Mouse (Mus musculus) E14TG2a.4 (cell line): ENCODE measurements around the gene Krtap8-1.

ENCODE experiments used
- CTCF ChIP-seq: conservative IDR thresholded peaks from 2 replicates; pipeline ENCODE4 v1.5.1; 2014; ENCODE audit warnings: low read length
- NANOG ChIP-seq: IDR thresholded peaks from 2 replicates; pipeline ENCODE4 v1.6.1; 2014; ENCODE audit warnings: borderline replicate concordance, low read length, mixed read lengths
- POU5F1 ChIP-seq: IDR thresholded peaks from 2 replicates; pipeline ENCODE4 v1.6.1; 2014; ENCODE audit warnings: low read length, borderline replicate concordance

- TF ChIP-seq CTCF (no peak), NANOG (no peak), POU5F1 (no peak)
These were observed 42.8 kb upstream of the Krtap8-1 start for GRCm38 (mm10) chr16:89530547-89530946.
